Mouse (Mus musculus) myocyte (in vitro differentiated cells): Measurements from ENCODE around the gene Krt80.

Experiments used
- E2F4 ChIP-seq: IDR thresholded peaks from one replicate; pipeline ENCODE4 v1.6.1; 2011; ENCODE audit warnings: mild to moderate bottlenecking, control low read depth, moderate library complexity; ENCODE audit not compliant: insufficient read depth
- POLR2A ChIP-seq: IDR thresholded peaks from one replicate; pipeline ENCODE4 v1.6.1; 2011; ENCODE audit warnings: low read depth, mild to moderate bottlenecking, control low read depth, moderate library complexity; ENCODE audit not compliant: insufficient read length
- POLR2AphosphoS2 ChIP-seq: IDR thresholded peaks from one replicate; pipeline ENCODE4 v1.6.1; 2011; ENCODE audit warnings: low read depth, control low read depth; ENCODE audit not compliant: insufficient read length
- USF1 ChIP-seq: IDR thresholded peaks from one replicate; pipeline ENCODE4 v1.6.1; 2011; ENCODE audit warnings: low read depth, mild to moderate bottlenecking, control low read depth, moderate library complexity

DNA sequence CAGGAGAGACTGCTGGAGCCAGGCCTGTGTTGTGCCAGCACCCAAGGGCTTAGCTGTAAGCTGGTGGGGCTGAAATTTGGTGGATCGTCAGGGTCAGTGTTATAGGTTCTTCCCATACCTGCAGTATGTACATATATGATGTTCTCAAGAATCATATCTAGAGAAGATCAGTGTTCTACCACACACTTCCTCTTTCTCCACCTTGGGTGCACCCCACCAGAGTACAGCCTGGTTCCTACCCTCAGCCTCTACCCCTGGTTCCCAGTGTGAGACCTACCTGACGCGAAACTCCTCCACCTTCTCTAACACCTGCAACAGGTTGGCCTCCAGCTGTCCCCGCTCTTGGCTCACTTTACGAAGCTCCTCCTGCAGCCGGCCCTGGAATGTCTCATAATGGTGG, 6.0 kb downstream of the Krt80 start:
- TF ChIP-seq USF1 (no peak), POLR2A (no peak), POLR2AphosphoS2 (no peak), E2F4 (no peak)
